Mouse (Mus musculus): ENCODE data around the gene Tor1a. TPM values are rescaled to one million over a fixed set of nuclear protein-coding genes. Genes with fewer than 3 reads are reported as not detected.

The Tor1a gene
- polyA plus RNA-seq, 1 experiment: 42.7 TPM

- H3K79me2 ChIP-seq (ENCODE audit: control insufficient read depth, insufficient read depth): no peaks in the 10 kb centered on the region
- H3ac ChIP-seq (ENCODE audit: control insufficient read depth, insufficient read length): no peak overlapping the region
- no peaks in the 10 kb centered on the region for H3K27me3 ChIP-seq (ENCODE audit: control insufficient read depth, insufficient read depth, insufficient read length)
- no peak for TF ChIP-seq MAX (IDR thresholded peaks at IDR 0.05; ENCODE audit: low read depth)
- TF ChIP-seq TCF12 (IDR thresholded peaks at IDR 0.05; ENCODE audit: insufficient read depth, poor library complexity, severe bottlenecking): no peak
- no peak for TF ChIP-seq POLR2A (IDR thresholded peaks at IDR 0.05; ENCODE audit: insufficient read length, low read depth)
- peak; percentile 87 for TF ChIP-seq REST (IDR thresholded peaks at IDR 0.05; ENCODE audit: insufficient read depth, insufficient read length)
- TF ChIP-seq MYOG (IDR thresholded peaks at IDR 0.05; ENCODE audit: control insufficient read depth in 1 of 3, insufficient read depth in 1 of 3, insufficient read length in 2 of 3, low read depth in 2 of 3): no peak
- no peak for TF ChIP-seq SRF (IDR thresholded peaks at IDR 0.05; ENCODE audit: control insufficient read depth, insufficient read length, low read depth)
- H3K36me3 ChIP-seq (ENCODE audit: control insufficient read depth, insufficient read depth): no peaks in the 10 kb centered on the region
- H3K4me2 ChIP-seq (ENCODE audit: low read depth): peak overlapping the region; percentile 93
- H3K4me3 ChIP-seq: peak overlapping the region; percentile 25
Observed at GRCm38 (mm10) chr2:30928893-30929482, 38.7 kb downstream of the Tor1a start.

GRCm38 (mm10) chr2:30927844-30928628 lies 39.7 kb downstream of the Tor1a start:
- no peaks in the 10 kb centered on the region for H3K79me2 ChIP-seq (ENCODE audit: control insufficient read depth, insufficient read depth)
- H3K36me3 ChIP-seq (ENCODE audit: control insufficient read depth, insufficient read depth): no peaks in the 10 kb centered on the region
- no peaks in the 10 kb centered on the region for H3K27me3 ChIP-seq (ENCODE audit: control insufficient read depth, insufficient read depth, insufficient read length)
- H3ac ChIP-seq (ENCODE audit: control insufficient read depth, insufficient read length): no peak overlapping the region
- H3K4me2 ChIP-seq (ENCODE audit: low read depth): peak overlapping the region; percentile 93
- H3K4me3 ChIP-seq: no peak overlapping the region
- TF ChIP-seq TCF3 (IDR thresholded peaks at IDR 0.05; ENCODE audit: insufficient read length, low read depth) (no peak), TCF12 (IDR thresholded peaks at IDR 0.05; ENCODE audit: insufficient read depth, poor library complexity, severe bottlenecking) (no peak), REST (IDR thresholded peaks at IDR 0.05; ENCODE audit: insufficient read depth, insufficient read length) (no peak), SRF (IDR thresholded peaks at IDR 0.05; ENCODE audit: control insufficient read depth, insufficient read length, low read depth) (no peak), USF1 (IDR thresholded peaks at IDR 0.05; ENCODE audit: low read depth) (no peak), MYOD1 (IDR thresholded peaks at IDR 0.05; ENCODE audit: control insufficient read depth in 1 of 3, insufficient read length in 2 of 3, low read depth in 2 of 3) (peak; percentile 16 to 71 (median 62)), MYOG (IDR thresholded peaks at IDR 0.05; ENCODE audit: control insufficient read depth in 1 of 3, insufficient read depth in 1 of 3, insufficient read length in 2 of 3, low read depth in 2 of 3) (peak in 2 of 3 experiments; percentile 65)

- peak overlapping the region; percentile 93 for H3K4me2 ChIP-seq (ENCODE audit: low read depth)
- no peak overlapping the region for H3K4me3 ChIP-seq
- no peaks in the 10 kb centered on the region for H3K36me3 ChIP-seq (ENCODE audit: control insufficient read depth, insufficient read depth)
- no peak overlapping the region for H3ac ChIP-seq (ENCODE audit: control insufficient read depth, insufficient read length)
- TF ChIP-seq MAX (IDR thresholded peaks at IDR 0.05; ENCODE audit: low read depth): no peak
- TF ChIP-seq TCF3 (IDR thresholded peaks at IDR 0.05; ENCODE audit: insufficient read length, low read depth): no peak
- no peak for TF ChIP-seq E2F4 (IDR thresholded peaks at IDR 0.05; ENCODE audit: insufficient read depth)
- TF ChIP-seq MYOG (IDR thresholded peaks at IDR 0.05; ENCODE audit: control insufficient read depth in 1 of 3, insufficient read depth in 1 of 3, insufficient read length in 2 of 3, low read depth in 2 of 3): no peak
- no peak for TF ChIP-seq REST (IDR thresholded peaks at IDR 0.05; ENCODE audit: insufficient read depth, insufficient read length)
- no peak for TF ChIP-seq SRF (IDR thresholded peaks at IDR 0.05; ENCODE audit: control insufficient read depth, insufficient read length, low read depth)
- no peak for TF ChIP-seq MYOD1 (IDR thresholded peaks at IDR 0.05; ENCODE audit: control insufficient read depth in 1 of 3, insufficient read length in 2 of 3, low read depth in 2 of 3)
- no peak for TF ChIP-seq CEBPB (IDR thresholded peaks at IDR 0.05; ENCODE audit: insufficient read depth, poor library complexity, severe bottlenecking)
- TF ChIP-seq TCF12 (IDR thresholded peaks at IDR 0.05; ENCODE audit: insufficient read depth, poor library complexity, severe bottlenecking): no peak
- H3K27me3 ChIP-seq (ENCODE audit: control insufficient read depth, insufficient read depth, insufficient read length): no peaks in the 10 kb centered on the region
- no peaks in the 10 kb centered on the region for H3K79me2 ChIP-seq (ENCODE audit: control insufficient read depth, insufficient read depth)
Observed at GRCm38 (mm10) chr2:30927151-30927781, 40.5 kb downstream of the Tor1a start.

GRCm38 (mm10) chr2:30926381-30926780 lies 41.4 kb downstream of the Tor1a start:
- TF ChIP-seq SRF (IDR thresholded peaks at IDR 0.05; ENCODE audit: control insufficient read depth, insufficient read length, low read depth) (no peak), MAX (IDR thresholded peaks at IDR 0.05; ENCODE audit: low read depth) (no peak), TCF3 (IDR thresholded peaks at IDR 0.05; ENCODE audit: insufficient read length, low read depth) (no peak), MYOD1 (IDR thresholded peaks at IDR 0.05; ENCODE audit: control insufficient read depth in 1 of 3, insufficient read length in 2 of 3, low read depth in 2 of 3) (no peak), USF1 (IDR thresholded peaks at IDR 0.05; ENCODE audit: low read depth) (no peak), TCF12 (IDR thresholded peaks at IDR 0.05; ENCODE audit: insufficient read depth, poor library complexity, severe bottlenecking) (no peak), POLR2A (IDR thresholded peaks at IDR 0.05; ENCODE audit: insufficient read length, low read depth) (no peak), MYOG (IDR thresholded peaks at IDR 0.05; ENCODE audit: control insufficient read depth in 1 of 3, insufficient read depth in 1 of 3, insufficient read length in 2 of 3, low read depth in 2 of 3) (no peak), E2F4 (IDR thresholded peaks at IDR 0.05; ENCODE audit: insufficient read depth) (no peak), REST (IDR thresholded peaks at IDR 0.05; ENCODE audit: insufficient read depth, insufficient read length) (no peak), CEBPB (IDR thresholded peaks at IDR 0.05; ENCODE audit: insufficient read depth, poor library complexity, severe bottlenecking) (no peak), POLR2AphosphoS2 (IDR thresholded peaks at IDR 0.05; ENCODE audit: insufficient read length, low read depth) (no peak)
- no peaks in the 10 kb centered on the region for H3K36me3 ChIP-seq (ENCODE audit: control insufficient read depth, insufficient read depth)
- no peak overlapping the region for H3K4me2 ChIP-seq (ENCODE audit: low read depth)
- no peaks in the 10 kb centered on the region for H3K27me3 ChIP-seq (ENCODE audit: control insufficient read depth, insufficient read depth, insufficient read length)
- no peak overlapping the region for H3K4me3 ChIP-seq
- H3ac ChIP-seq (ENCODE audit: control insufficient read depth, insufficient read length): no peak overlapping the region
- H3K79me2 ChIP-seq (ENCODE audit: control insufficient read depth, insufficient read depth): no peaks in the 10 kb centered on the region
